Mouse (Mus musculus) retina, postnatal 7 days (tissue): Measurements from ENCODE around the gene Fam76b.
A peak's percentile ranks its signal among the peaks of the same experiment; 100 is the strongest.
"Not testable (repeated sequence)": the region's sequence is repeated elsewhere in the genome, so short reads cannot be mapped to it uniquely, and the experiment has no call there.

Source experiments
- DNase-seq: peaks from one replicate; pipeline ENCODE4 v3.0.0-alpha.2; 2012; ENCODE audit warnings: low read depth, low spot score

Fam76b gene

GRCm38 (mm10) chr9:13827406-13828086 is at the start of gene Fam76b:
Gene Fam76b, plus strand, starts transcription at chr9:13827716.
- DNase-seq, result peak; percentile 100

- no peak for DNase-seq
Measured at GRCm38 (mm10) chr9:13781985-13782384, 45.5 kb upstream of the Fam76b start.

GRCm38 (mm10) chr9:13790864-13791263 is 36.7 kb upstream of the Fam76b start:
- DNase-seq, result not testable (repeated sequence)

GRCm38 (mm10) chr9:13794302-13794701 is 33.2 kb upstream of the Fam76b start:
- no peak for DNase-seq

- no peak for DNase-seq
Measured at GRCm38 (mm10) chr9:13794756-13795155, 32.8 kb upstream of the Fam76b start.

- DNase-seq, result no peak
Measured at GRCm38 (mm10) chr9:13804480-13804879, 23.0 kb upstream of the Fam76b start.

GRCm38 (mm10) chr9:13806854-13807253 is 20.7 kb upstream of the Fam76b start:
- DNase-seq, result no peak

- no peak for DNase-seq
Measured at GRCm38 (mm10) chr9:13807657-13808056, 19.9 kb upstream of the Fam76b start.

- no peak for DNase-seq
Measured at GRCm38 (mm10) chr9:13809937-13810336, 17.6 kb upstream of the Fam76b start.

- no peak for DNase-seq
Measured at GRCm38 (mm10) chr9:13818369-13818768, 9.1 kb upstream of the Fam76b start.

- DNase-seq, result no peak
Measured at GRCm38 (mm10) chr9:13820774-13821173, 6.7 kb upstream of the Fam76b start.

- no peak for DNase-seq
Measured at GRCm38 (mm10) chr9:13825896-13826295, 1.6 kb upstream of the Fam76b start.

- peak; percentile 33 for DNase-seq
Measured at GRCm38 (mm10) chr9:13826391-13826805, 1.1 kb upstream of the Fam76b start.

- DNase-seq, result peak; percentile 97
Measured at GRCm38 (mm10) chr9:13826832-13827405, 597 bp upstream of the Fam76b start, which contains the start of gene Cep57. Gene Cep57, minus strand, starts transcription at chr9:13827107.

- peak; percentile 32 for DNase-seq
Measured at GRCm38 (mm10) chr9:13828087-13828441, 548 bp downstream of the Fam76b start.

GRCm38 (mm10) chr9:13835256-13835655 is 7.7 kb downstream of the Fam76b start:
- DNase-seq, result no peak

GRCm38 (mm10) chr9:13836726-13837125 is 9.2 kb downstream of the Fam76b start:
- no peak for DNase-seq

- DNase-seq, result no peak
Measured at GRCm38 (mm10) chr9:13847591-13847990, 20.1 kb downstream of the Fam76b start.

GRCm38 (mm10) chr9:13848481-13849480 is 21.3 kb downstream of the Fam76b start:
- DNase-seq, result no peak

- no peak for DNase-seq
Measured at GRCm38 (mm10) chr9:13853876-13854275, 26.4 kb downstream of the Fam76b start.

- no peak for DNase-seq
Measured at GRCm38 (mm10) chr9:13856247-13856646, 28.7 kb downstream of the Fam76b start.

GRCm38 (mm10) chr9:13856777-13857176 is 29.3 kb downstream of the Fam76b start:
- no peak for DNase-seq
